Mouse (Mus musculus) MEL (cell line): ENCODE results near the gene Rplp2. TPM values are rescaled to one million over a fixed set of nuclear protein-coding genes. Genes with fewer than 3 reads are reported as not detected.

Experiments used
- DNase-seq: peaks from one replicate; pipeline ENCODE4 v3.0.0; 2011; ENCODE audit warnings: low read depth, low spot score
- H3K27ac ChIP-seq: 2 replicates; pipeline ENCODE4 v1.5.1; 2012; ENCODE audit warnings: low read depth, mild to moderate bottlenecking, control low read depth, low read length, moderate library complexity; ENCODE audit not compliant: control insufficient read depth
- H3K27me3 ChIP-seq, 2 experiments: fragments of 150-350 bp in 1 of 2; sonication (generic) in 1 of 2; 2 replicates each; pipeline ENCODE4 v1.6.1; 2012; ENCODE audit warnings: low read length in 2 of 2, mild to moderate bottlenecking in 2 of 2, improper control_type of control experiment in 1 of 2, moderate library complexity in 1 of 2; ENCODE audit not compliant: insufficient read depth in 2 of 2, control insufficient read depth in 1 of 2
- H3K36me3 ChIP-seq, 2 experiments: 2 replicates each; pipeline ENCODE4 v1.6.1; 2012 to 2014; ENCODE audit warnings: low read length in 2 of 2, improper control_type of control experiment in 1 of 2, inconsistent platforms in 1 of 2, mild to moderate bottlenecking in 1 of 2; ENCODE audit not compliant: insufficient read depth in 2 of 2, control insufficient read depth in 1 of 2
- H3K4me1 ChIP-seq, 2 experiments: fragments of 150-350 bp in 1 of 2; sonication (generic) in 1 of 2; 2 replicates each; pipeline ENCODE4 v1.6.1; 2012; ENCODE audit warnings: low read length in 2 of 2, improper control_type of control experiment in 1 of 2, mild to moderate bottlenecking in 1 of 2; ENCODE audit not compliant: insufficient read depth in 2 of 2, control insufficient read depth in 1 of 2
- H3K4me3 ChIP-seq, 2 experiments: fragments of 150-350 bp in 1 of 2; sonication (generic) in 1 of 2; 2 replicates each; pipeline ENCODE4 v1.5.1; 2012; ENCODE audit warnings: low read depth in 2 of 2, low read length in 2 of 2, mild to moderate bottlenecking in 2 of 2, moderate library complexity in 2 of 2, control low read depth in 1 of 2, improper control_type of control experiment in 1 of 2; ENCODE audit not compliant: control insufficient read depth in 1 of 2, insufficient read depth in 1 of 2
- H3K79me2 ChIP-seq: 2 replicates; pipeline ENCODE4 v1.6.1; 2012; ENCODE audit warnings: mild to moderate bottlenecking, low read length, moderate library complexity; ENCODE audit not compliant: control insufficient read depth, poor library complexity, insufficient read depth
- H3K9ac ChIP-seq: 2 replicates; pipeline ENCODE4 v1.6.1; 2012; ENCODE audit warnings: low read depth, mild to moderate bottlenecking, control low read depth, low read length, moderate library complexity; ENCODE audit not compliant: control insufficient read depth, poor library complexity, severe bottlenecking
- H3K9me3 ChIP-seq: fragments of 150-350 bp; sonication (generic); replicated peaks from 2 replicates; pipeline ENCODE4 v1.6.1; 2012; ENCODE audit warnings: mild to moderate bottlenecking, low read length, improper control_type of control experiment, moderate library complexity; ENCODE audit not compliant: insufficient read depth
- BHLHE40 ChIP-seq: IDR thresholded peaks from 2 replicates; pipeline ENCODE4 v1.6.1; 2012; ENCODE audit warnings: low read depth, mild to moderate bottlenecking, inconsistent platforms, low read length, improper control_type of control experiment, borderline replicate concordance
- CHD1 ChIP-seq: IDR thresholded peaks from 2 replicates; pipeline ENCODE4 v1.6.1; 2012; ENCODE audit warnings: low read depth, mild to moderate bottlenecking, inconsistent platforms, low read length, improper control_type of control experiment
- CTCF ChIP-seq, 3 experiments: IDR thresholded peaks in 2 of 3; conservative IDR thresholded peaks in 1 of 3; 2 replicates each; pipeline ENCODE4 v1.5.1; 2011 to 2012; ENCODE audit warnings: low read length in 3 of 3, low read depth in 2 of 3, mild to moderate bottlenecking in 2 of 3, improper control_type of control experiment in 1 of 3, inconsistent platforms in 1 of 3, mixed read lengths in 1 of 3, moderate library complexity in 1 of 3; ENCODE audit not compliant: control insufficient read depth in 1 of 3, insufficient read depth in 1 of 3, poor library complexity in 1 of 3, severe bottlenecking in 1 of 3
- E2F4 ChIP-seq: IDR thresholded peaks from 2 replicates; pipeline ENCODE4 v1.6.1; 2011; ENCODE audit warnings: low read depth, low read length, improper control_type of control experiment, borderline replicate concordance
- EP300 ChIP-seq, 2 experiments: IDR thresholded peaks; 2 replicates each; pipeline ENCODE4 v1.6.1; 2011; ENCODE audit warnings: improper control_type of control experiment in 2 of 2, low read length in 2 of 2, low read depth in 1 of 2, mild to moderate bottlenecking in 1 of 2
- ETS1 ChIP-seq: IDR thresholded peaks from 2 replicates; pipeline ENCODE4 v1.6.1; 2012; ENCODE audit warnings: low read depth, mild to moderate bottlenecking, inconsistent platforms, low read length, improper control_type of control experiment, moderate library complexity
- GABPA ChIP-seq: IDR thresholded peaks from 2 replicates; pipeline ENCODE4 v1.6.1; 2012; ENCODE audit warnings: low read depth, mild to moderate bottlenecking, inconsistent platforms, low read length, improper control_type of control experiment, moderate library complexity
- GATA1 ChIP-seq: IDR thresholded peaks from 2 replicates; pipeline ENCODE4 v1.6.1; 2011; ENCODE audit warnings: low read depth, low read length, improper control_type of control experiment
- HCFC1 ChIP-seq: IDR thresholded peaks from 2 replicates; pipeline ENCODE4 v1.6.1; 2012; ENCODE audit warnings: low read depth, mild to moderate bottlenecking, inconsistent platforms, low read length, improper control_type of control experiment, moderate library complexity
- KAT2A ChIP-seq: conservative IDR thresholded peaks from 2 replicates; pipeline ENCODE4 v1.6.1; 2012; ENCODE audit warnings: low read depth, low read length, improper control_type of control experiment, inconsistent platforms
- MAFK ChIP-seq: IDR thresholded peaks from 2 replicates; pipeline ENCODE4 v1.6.1; 2011; ENCODE audit warnings: low read depth, mild to moderate bottlenecking, low read length, improper control_type of control experiment, borderline replicate concordance
- MAX ChIP-seq: IDR thresholded peaks from 2 replicates; pipeline ENCODE4 v1.6.1; 2011; ENCODE audit warnings: low read length, improper control_type of control experiment
- MAZ ChIP-seq: IDR thresholded peaks from 2 replicates; pipeline ENCODE4 v1.6.1; 2012; ENCODE audit warnings: low read depth, mild to moderate bottlenecking, inconsistent platforms, low read length, improper control_type of control experiment
- MXI1 ChIP-seq: IDR thresholded peaks from 2 replicates; pipeline ENCODE4 v1.6.1; 2011; ENCODE audit warnings: mild to moderate bottlenecking, low read depth, low read length, improper control_type of control experiment
- MYB ChIP-seq: IDR thresholded peaks from 2 replicates; pipeline ENCODE4 v1.6.1; 2011; ENCODE audit warnings: mild to moderate bottlenecking, low read depth, low read length, improper control_type of control experiment
- MYC ChIP-seq: IDR thresholded peaks from 2 replicates; pipeline ENCODE4 v1.6.1; 2011; ENCODE audit warnings: low read depth, mild to moderate bottlenecking, low read length, improper control_type of control experiment, moderate library complexity
- NRF1 ChIP-seq: IDR thresholded peaks from 2 replicates; pipeline ENCODE4 v1.6.1; 2014; ENCODE audit warnings: low read depth, mild to moderate bottlenecking, inconsistent platforms, low read length, improper control_type of control experiment, moderate library complexity; ENCODE audit not compliant: poor library complexity, insufficient read depth, severe bottlenecking
- RAD21 ChIP-seq: IDR thresholded peaks from 2 replicates; pipeline ENCODE4 v1.6.1; 2011; ENCODE audit warnings: mild to moderate bottlenecking, low read depth, low read length, improper control_type of control experiment
- RCOR1 ChIP-seq: IDR thresholded peaks from 2 replicates; pipeline ENCODE4 v1.6.1; 2012; ENCODE audit warnings: low read depth, mild to moderate bottlenecking, inconsistent platforms, low read length, improper control_type of control experiment
- SMC3 ChIP-seq: IDR thresholded peaks from 2 replicates; pipeline ENCODE4 v1.6.1; 2011; ENCODE audit warnings: low read depth, low read length, improper control_type of control experiment
- TAL1 ChIP-seq: IDR thresholded peaks from 2 replicates; pipeline ENCODE4 v1.6.1; 2012; ENCODE audit warnings: mild to moderate bottlenecking, inconsistent platforms, low read length, moderate library complexity, mixed read lengths
- TBP ChIP-seq: IDR thresholded peaks from 2 replicates; pipeline ENCODE4 v1.8.0; 2011; ENCODE audit warnings: low read depth, low read length, improper control_type of control experiment
- TCF12 ChIP-seq: IDR thresholded peaks from 2 replicates; pipeline ENCODE4 v1.6.1; 2014; ENCODE audit warnings: low read depth, mild to moderate bottlenecking, inconsistent platforms, low read length, improper control_type of control experiment, moderate library complexity
- UBTF ChIP-seq: IDR thresholded peaks from 2 replicates; pipeline ENCODE4 v1.6.1; 2012; ENCODE audit warnings: low read depth, mild to moderate bottlenecking, inconsistent platforms, low read length, improper control_type of control experiment, moderate library complexity, borderline replicate concordance; ENCODE audit not compliant: insufficient read depth
- USF1 ChIP-seq: IDR thresholded peaks from 2 replicates; pipeline ENCODE4 v1.6.1; 2014; ENCODE audit warnings: low read depth, mild to moderate bottlenecking, inconsistent platforms, low read length, improper control_type of control experiment, moderate library complexity
- USF2 ChIP-seq, 2 experiments: IDR thresholded peaks; 2 replicates each; pipeline ENCODE4 v1.6.1; 2011 to 2012; ENCODE audit warnings: improper control_type of control experiment in 2 of 2, low read length in 2 of 2, borderline replicate concordance in 1 of 2, inconsistent platforms in 1 of 2, low read depth in 1 of 2, mild to moderate bottlenecking in 1 of 2; ENCODE audit not compliant: insufficient read depth in 1 of 2
- ZC3H11A ChIP-seq: IDR thresholded peaks from 2 replicates; pipeline ENCODE4 v1.6.1; 2012; ENCODE audit warnings: low read depth, mild to moderate bottlenecking, inconsistent platforms, low read length, improper control_type of control experiment
- ZNF384 ChIP-seq: IDR thresholded peaks from 2 replicates; pipeline ENCODE4 v1.6.1; 2012; ENCODE audit warnings: low read depth, mild to moderate bottlenecking, inconsistent platforms, low read length, improper control_type of control experiment
- polyA plus RNA-seq, 2 experiments: library from polyadenylated mRNA; stranded (reverse) in 1 of 2; unstranded in 1 of 2; fragments of >175 nt in 1 of 2; fragments of >200 nt in 1 of 2; gene quantifications; 2 replicates each; pipeline versions ENCODE4 v1.2.1 to v1.2.4; 2012; ENCODE audit warnings: low replicate concordance in 2 of 2, low read depth in 1 of 2; ENCODE audit not compliant: insufficient read length in 2 of 2, insufficient read depth in 1 of 2, missing spikeins in 1 of 2
- total RNA-seq: library from RNA; depleted of rRNA; stranded (reverse); fragments of 300-350 nt; gene quantifications from 2 replicates; pipeline ENCODE4 v1.2.3, GENCODE M21; 2012

Gene Rplp2
- total and polyA plus RNA-seq, 3 experiments, result 3,503 to 3,690 TPM; not detected in 1

DNA sequence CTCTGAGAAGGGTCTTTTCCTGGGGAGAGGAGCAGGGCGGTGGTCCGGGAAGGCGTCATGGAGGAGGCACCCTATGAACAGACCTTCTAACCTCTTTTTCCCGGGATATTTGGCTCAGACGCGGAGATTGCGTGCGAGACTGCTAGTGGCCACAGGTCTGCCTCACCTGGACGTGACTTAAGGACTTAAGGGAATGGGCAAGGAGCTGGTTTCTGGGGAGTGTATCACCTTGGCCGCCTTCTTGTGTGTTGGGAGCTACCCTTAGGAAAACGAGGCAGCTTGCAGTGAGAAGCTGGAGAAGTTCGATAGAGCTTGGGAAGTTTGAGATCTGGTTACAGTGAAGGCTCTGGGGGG is 28.6 kb downstream of the Rplp2 start:
- peak overlapping the region; percentile 71 for H3K27ac ChIP-seq
- no peaks in the 10 kb centered on the region for H3K27me3 ChIP-seq
- peak overlapping the region; percentile 95 for H3K4me3 ChIP-seq
- DNase-seq, result peak; percentile 60
- peaks cover 51% of the 10 kb centered on the region for H3K79me2 ChIP-seq
- TF ChIP-seq TAL1 (no peak), RCOR1 (no peak), EP300 (IDR thresholded peaks at IDR 0.05; ENCODE audit: low read depth in 1 of 2, low read length in 2 of 2) (no peak), USF1 (no peak), ZC3H11A (no peak), KAT2A (no peak), SMC3 (no peak), ETS1 (no peak), TBP (no peak), BHLHE40 (no peak), USF2 (IDR thresholded peaks at IDR 0.05; ENCODE audit: borderline replicate concordance in 1 of 2, insufficient read depth in 1 of 2, low read depth in 1 of 2, low read length in 2 of 2) (no peak), NRF1 (no peak), HCFC1 (no peak)
- TF ChIP-seq, all 39 proteins: peak for 0
- peaks cover 3 to 22% of the 10 kb centered on the region in 2 experiments; a peak in 3 of 4 replicates for H3K4me1 ChIP-seq
- no peaks in the 10 kb centered on the region for H3K9me3 ChIP-seq
- peak overlapping the region; percentile 98 for H3K9ac ChIP-seq
- peaks cover 0 to 16% of the 10 kb centered on the region in 2 experiments; a peak in 2 of 4 replicates for H3K36me3 ChIP-seq

GRCm38 (mm10) chr7:141476226-141476980 is 29.2 kb downstream of the Rplp2 start:
- Histone ChIP-seq H3K27ac (peak overlapping the region; percentile 71), H3K9me3 (no peaks in the 10 kb centered on the region), H3K4me1 (peaks cover 3 to 22% of the 10 kb centered on the region in 2 experiments; a peak in 3 of 4 replicates), H3K9ac (peak overlapping the region; percentile 98), H3K4me3 (peak overlapping the region; percentile 95), H3K27me3 (no peaks in the 10 kb centered on the region), H3K79me2 (peaks cover 51% of the 10 kb centered on the region), H3K36me3 (peaks cover 0 to 16% of the 10 kb centered on the region in 2 experiments; a peak in 2 of 4 replicates)
- peak; percentile 69 for DNase-seq
- TF ChIP-seq SMC3 (no peak), UBTF (no peak), MAX (peak; percentile 95), MAZ (no peak; the same call in 1 of the 2 replicates), E2F4 (no peak), TCF12 (peak; percentile 6; the same call in 1 of the 2 replicates), CTCF (IDR thresholded peaks at IDR 0.05 in 2 of 3, conservative IDR thresholded peaks at IDR 0.05 in 1 of 3; ENCODE audit: control insufficient read depth in 1 of 3, insufficient read depth in 1 of 3, low read depth in 2 of 3, low read length in 3 of 3, poor library complexity in 1 of 3, severe bottlenecking in 1 of 3) (no peak; a peak in 1 of 6 replicates), RAD21 (no peak), NRF1 (peak; percentile 55; the same call in 1 of the 2 replicates), USF2 (IDR thresholded peaks at IDR 0.05; ENCODE audit: borderline replicate concordance in 1 of 2, insufficient read depth in 1 of 2, low read depth in 1 of 2, low read length in 2 of 2) (no peak), MXI1 (peak; percentile 96), CHD1 (no peak), GATA1 (no peak), HCFC1 (no peak), MYC (peak; percentile 98), ZNF384 (no peak), ZC3H11A (no peak), MYB (no peak), USF1 (peak; percentile 54; the same call in 1 of the 2 replicates), MAFK (no peak), BHLHE40 (no peak), GABPA (no peak), TBP (no peak)
